Mouse (Mus musculus) bone marrow, adult 2 months (tissue): ENCODE measurements around the gene Olfr575.

ENCODE experiments used
- CTCF ChIP-seq: fragments of 200-500 bp; IDR thresholded peaks from 2 replicates; pipeline ENCODE4 v1.5.1; 2011; ENCODE audit warnings: low read length, control low read depth; ENCODE audit not compliant: control insufficient read depth, insufficient read depth
- POLR2A ChIP-seq: fragments of 200-500 bp; IDR thresholded peaks from 2 replicates; pipeline ENCODE4 v1.6.1; 2011; ENCODE audit warnings: low read depth, mild to moderate bottlenecking, control low read depth, low read length, borderline replicate concordance; ENCODE audit not compliant: control insufficient read depth

DNA sequence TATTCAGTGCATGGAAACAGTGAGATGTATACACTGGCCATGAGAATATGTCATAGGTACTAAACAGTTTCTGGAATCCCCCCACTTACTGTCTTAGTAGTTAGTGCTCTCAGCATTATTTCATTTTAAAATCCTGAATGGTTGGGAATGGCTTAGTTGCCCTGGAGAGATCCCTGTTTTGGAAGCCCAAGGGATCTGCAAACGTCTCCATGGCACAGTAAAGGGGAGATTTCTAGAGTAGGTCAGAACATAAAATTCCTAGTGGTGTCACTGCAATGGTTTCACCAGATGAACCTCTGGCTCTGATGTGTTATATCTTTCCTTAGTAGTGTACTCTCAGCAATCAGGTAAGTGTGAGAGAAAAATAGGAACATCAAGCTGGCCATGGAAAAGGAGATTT is 34.5 kb downstream of the Olfr575 start, which contains the start of gene Olfr572:
- no peak for TF ChIP-seq POLR2A
- TF ChIP-seq CTCF = no peak
